Mouse (Mus musculus) layer of hippocampus, postnatal 14 days (tissue): ENCODE data around the gene R3hdm1. TPM values are rescaled to one million over a fixed set of nuclear protein-coding genes. Genes with fewer than 3 reads are reported as not detected.

Source experiments
- DNase-seq, 2 experiments: peaks; one replicate each; pipeline ENCODE4 v3.0.0; 2021 to 2022; ENCODE audit warnings: low spot score in 2 of 2, mixed read lengths in 1 of 2
- long read RNA-seq, 2 experiments: library from polyadenylated mRNA; stranded (forward); transcript quantifications; one replicate each; pipeline ENCODE4 v2.0.0; 2021
- total RNA-seq, 2 experiments: library from RNA; stranded (reverse); gene quantifications; 2 replicates each; pipeline ENCODE4 v1.2.3; 2021

R3hdm1 gene
- total RNA-seq, result 100 to 1,000 TPM; 220 to 257 TPM
- long read RNA-seq, experiment 1, full-length matches to known transcripts, result 6 of 42 reads
- long read RNA-seq, experiment 1, partial matches to known transcripts, result 20 of 42 reads
- long read RNA-seq, experiment 1, other reads (novel, unspliced or antisense), result 16 of 42 reads
- long read RNA-seq, experiment 2, full-length matches to known transcripts, result 6 of 37 reads
- long read RNA-seq, experiment 2, partial matches to known transcripts, result 18 of 37 reads
- long read RNA-seq, experiment 2, other reads (novel, unspliced or antisense), result 13 of 37 reads

DNA sequence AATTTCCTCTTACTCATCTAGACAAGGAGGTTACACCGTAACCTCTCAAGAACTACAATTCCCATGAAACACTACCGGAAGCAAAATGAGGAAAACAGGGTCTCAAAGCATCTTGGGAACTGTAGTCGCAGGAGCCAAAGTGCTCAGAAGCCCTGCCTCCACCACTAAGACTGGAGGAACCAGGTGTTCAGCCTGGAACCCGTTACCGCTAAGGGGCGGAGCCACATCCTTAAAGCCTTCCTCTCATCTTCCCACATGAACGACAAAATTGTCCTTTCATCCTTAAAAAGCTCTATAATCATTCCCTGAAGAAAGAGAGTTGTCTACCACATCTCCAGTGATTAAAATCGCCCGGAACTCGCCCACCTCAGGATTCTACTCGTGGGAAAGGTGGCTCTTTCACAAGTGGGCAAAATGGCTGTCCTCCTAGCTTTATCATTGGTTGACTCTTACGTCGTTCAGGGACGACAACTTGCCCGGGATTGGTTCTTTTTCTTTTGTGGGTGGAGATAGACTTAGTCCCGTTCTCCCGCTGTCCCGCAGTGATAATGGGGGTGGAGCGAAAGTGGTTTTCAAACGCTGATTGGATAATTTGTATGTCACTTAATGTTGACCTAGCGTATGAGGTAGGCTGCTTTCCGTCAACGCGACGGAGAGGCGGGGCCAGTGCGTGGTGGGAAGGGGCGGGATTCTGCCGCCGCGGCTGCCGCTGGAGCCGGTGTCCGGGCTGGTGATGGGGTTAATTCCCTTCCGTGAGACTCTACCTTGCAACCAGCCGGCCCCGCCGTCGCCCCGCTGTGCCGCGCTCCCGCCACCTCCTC is at the start of gene R3hdm1, which contains the start of gene Zranb3:
R3hdm1 (plus strand) TSS at position 661 of the 821 bp plus-strand sequence.
Zranb3 (minus strand) TSS at position 407 of the 821 bp plus-strand sequence.
- peak; percentile 97 to 100 for DNase-seq

DNA sequence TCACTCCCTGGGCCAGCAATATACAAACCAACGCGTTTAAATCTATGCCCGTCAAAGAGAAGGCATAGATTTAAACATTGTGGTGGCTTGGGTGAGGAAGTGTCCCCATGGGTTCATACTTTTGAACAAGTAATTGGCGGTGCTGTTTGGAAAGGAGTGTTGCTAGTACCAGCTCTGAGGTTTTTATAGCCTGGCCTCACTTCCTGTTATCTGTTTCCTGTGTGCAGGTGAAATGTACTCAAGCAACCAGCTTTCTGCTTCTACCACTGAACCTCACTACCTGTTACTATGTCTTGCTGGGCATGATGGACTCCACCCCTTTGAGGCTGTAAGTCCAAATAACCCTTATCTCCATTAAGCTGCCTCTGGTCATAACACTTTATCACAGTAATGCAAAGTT is 45.8 kb upstream of the R3hdm1 start:
- DNase-seq, result no peak

- no peak for DNase-seq
These were observed 44.5 kb upstream of the R3hdm1 start for GRCm38 (mm10) chr1:128058625-128059024.

DNA sequence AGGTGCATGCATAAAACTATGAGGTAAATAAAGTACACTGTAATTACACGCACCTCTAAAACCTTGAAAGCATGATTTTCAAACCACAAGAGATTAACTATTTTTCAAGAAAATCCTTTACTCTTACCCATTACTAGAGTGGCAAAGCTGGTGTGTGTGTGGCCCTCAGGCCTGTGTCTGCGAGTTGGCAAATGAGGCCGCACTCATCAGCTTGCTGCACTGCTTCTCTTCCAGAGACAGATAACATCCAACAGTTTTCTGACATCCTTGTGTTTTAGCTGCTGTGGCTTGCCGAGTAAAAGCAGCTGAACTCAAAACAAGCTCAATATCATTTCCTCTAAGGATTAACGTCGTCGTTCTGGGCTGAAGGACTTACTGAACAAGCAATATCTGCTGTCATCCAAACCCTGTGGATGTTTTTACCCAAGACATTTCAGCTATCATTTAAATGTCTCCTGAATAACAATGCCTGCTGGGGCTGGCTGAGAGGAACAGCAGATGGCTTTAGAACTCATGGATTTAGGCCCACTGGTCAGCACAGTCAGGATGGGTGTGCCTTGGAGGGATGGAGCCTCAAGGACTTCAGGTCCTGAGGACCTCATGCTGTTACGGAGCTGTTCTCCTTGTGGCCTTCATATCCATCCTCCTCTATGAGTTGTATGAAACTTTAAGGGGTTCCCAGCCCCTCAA is 42.3 kb upstream of the R3hdm1 start:
- no peak for DNase-seq

- no peak for DNase-seq
These were observed 41.7 kb upstream of the R3hdm1 start for GRCm38 (mm10) chr1:128061401-128061800.

GRCm38 (mm10) chr1:128062167-128062566 is 40.9 kb upstream of the R3hdm1 start:
- DNase-seq, result no peak

DNA sequence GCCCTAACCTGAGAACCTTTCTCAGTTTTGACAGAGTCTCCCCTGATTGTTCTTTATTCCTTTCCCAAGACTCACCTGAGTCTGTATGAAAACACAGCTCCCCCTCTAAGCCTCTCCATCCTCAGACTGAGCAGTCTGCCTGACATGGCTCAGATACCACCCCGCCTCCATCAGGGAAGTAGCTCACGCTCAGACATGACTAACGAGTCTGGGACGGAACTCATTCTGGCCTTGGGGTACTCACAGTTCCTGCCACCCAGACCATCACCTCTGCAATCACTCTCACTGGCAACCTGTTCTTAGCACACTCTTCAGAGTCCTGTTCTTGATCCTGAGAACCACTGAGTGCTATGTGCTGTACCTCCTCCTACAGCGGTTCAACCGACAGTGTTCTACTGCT is 38.4 kb upstream of the R3hdm1 start:
- DNase-seq, result no peak

GRCm38 (mm10) chr1:128068945-128069397 is 34.1 kb upstream of the R3hdm1 start:
- DNase-seq, result no peak

DNA sequence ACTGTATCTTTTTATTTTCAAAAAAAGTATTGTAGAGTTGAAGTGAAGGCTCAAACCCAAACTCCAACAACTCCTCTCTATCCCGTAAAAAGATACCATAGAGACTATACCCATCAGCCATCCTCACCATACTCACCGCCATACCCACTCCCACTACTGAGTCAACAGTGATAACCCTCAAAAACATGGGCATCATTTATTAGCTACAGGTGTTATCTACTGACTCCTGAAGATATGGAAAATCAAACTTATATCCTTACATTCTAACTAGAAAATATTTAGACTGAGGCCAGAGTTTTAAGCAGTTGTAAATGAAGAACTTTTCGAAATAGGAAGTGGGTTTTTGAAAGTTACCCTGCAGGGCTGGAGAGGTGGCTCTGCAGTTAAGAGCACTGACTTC is 33.1 kb upstream of the R3hdm1 start:
- DNase-seq, result no peak

DNA sequence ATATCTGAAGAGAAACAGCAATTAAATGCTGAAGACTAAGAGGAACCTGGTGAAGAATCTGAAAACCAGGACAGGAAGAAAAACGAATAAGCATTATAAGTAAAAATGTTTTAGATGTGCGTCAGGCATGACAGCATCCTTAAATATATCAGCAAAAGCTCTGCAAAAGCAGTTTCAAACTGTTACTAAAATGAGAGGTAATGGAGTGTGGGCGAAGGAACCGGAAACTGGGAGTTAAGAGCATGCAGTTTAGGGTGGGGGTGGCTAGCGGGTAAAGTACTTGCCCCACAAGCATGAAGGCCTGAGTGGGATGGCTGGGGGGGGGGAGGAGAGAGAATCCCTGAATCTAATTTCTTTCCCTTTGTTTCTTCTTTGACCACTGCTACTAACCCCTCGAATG is 30.1 kb upstream of the R3hdm1 start:
- DNase-seq, result no peak

DNA sequence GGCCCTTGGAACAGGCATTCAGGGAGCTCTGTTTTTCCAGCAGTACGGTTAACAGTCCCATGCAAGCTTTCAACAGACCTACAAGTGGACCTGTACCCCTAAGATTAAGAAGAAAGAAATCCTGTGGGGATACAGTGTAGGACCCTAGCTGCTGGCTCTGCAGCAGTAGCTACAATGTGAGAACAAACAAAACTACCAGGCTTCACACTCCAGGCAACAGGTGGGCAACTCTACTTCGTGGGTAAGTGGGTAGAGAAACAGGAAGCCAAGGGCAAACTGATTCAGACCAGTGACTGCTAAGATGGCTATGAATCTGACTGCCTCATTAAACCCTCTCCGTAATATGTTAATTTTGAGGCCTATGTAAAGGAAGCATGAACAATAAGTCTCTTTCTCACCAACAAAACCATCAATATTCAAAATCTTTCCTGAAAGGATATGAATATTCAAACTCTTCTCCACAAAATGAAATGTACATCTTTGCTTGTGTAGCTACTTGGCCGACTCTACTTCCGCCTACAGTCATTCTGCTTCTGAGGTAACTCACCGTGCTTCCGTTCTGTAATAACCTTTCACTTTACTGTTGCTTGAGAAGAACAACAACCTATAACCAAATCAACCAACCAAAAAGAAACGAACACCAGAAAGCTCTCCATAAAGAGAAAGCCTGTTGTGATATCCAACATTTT is 26.2 kb upstream of the R3hdm1 start:
- no peak for DNase-seq

- peak in 1 of 2 experiments; percentile 41 for DNase-seq
These were observed 25.3 kb upstream of the R3hdm1 start for GRCm38 (mm10) chr1:128077788-128078187.

GRCm38 (mm10) chr1:128078646-128079045 is 24.5 kb upstream of the R3hdm1 start:
- no peak for DNase-seq

DNA sequence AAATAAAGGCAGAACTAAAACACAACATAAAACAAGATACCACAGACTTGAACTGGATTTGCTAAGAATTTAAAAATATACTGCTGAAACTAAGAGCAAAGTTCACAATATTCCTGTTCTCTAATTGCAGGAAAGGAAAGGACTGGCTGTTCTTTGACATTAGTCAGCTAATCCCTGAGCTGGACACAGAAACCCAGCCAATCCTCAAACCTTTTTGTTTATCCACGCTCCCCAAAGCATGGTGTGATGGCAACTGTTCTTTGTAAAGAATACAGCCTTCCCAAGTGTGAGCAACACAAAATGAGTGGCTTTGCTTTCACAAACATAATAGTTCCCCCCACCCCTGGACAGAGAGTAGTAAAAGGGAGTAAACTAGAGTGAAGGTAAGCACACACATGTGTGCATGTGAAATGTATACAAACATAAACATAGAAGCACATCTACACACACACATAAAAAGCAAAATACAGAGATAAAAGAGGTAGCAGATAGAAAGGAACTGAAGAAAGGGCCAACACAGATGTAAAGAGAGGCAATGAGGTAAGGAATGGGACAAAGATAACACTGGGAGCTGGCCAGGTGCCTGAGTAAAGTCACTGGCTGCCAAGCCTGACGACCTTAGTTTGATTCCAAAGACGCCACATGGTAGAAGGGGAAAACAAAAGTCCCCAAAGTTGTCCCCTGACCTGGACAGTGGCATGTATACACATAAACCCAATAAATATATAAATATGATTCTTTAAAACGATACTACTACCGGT is 22.0 kb upstream of the R3hdm1 start:
- DNase-seq, result no peak

GRCm38 (mm10) chr1:128081873-128082272 is 21.2 kb upstream of the R3hdm1 start:
- DNase-seq, result no peak

DNA sequence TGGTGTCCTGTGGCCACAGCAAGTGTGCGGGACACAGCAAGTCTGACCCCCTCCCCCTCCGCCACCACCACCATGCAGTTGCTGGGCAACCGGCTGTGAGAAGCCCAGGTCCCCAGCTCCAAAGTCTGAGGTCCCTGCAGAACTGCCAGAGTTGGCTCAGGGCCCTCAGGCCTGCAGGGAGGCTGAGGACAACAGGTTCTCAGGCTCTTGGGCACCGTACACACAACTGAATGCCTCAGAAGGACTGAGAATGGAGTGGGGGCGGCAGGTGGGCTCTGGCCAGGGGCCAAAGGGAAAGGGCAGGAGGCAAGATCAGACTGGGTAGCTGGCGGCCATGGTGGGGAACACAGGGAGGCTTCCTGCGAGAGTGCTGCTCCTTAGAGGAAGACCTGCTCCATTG is 20.3 kb upstream of the R3hdm1 start:
- peak; percentile 13 to 26 for DNase-seq

DNA sequence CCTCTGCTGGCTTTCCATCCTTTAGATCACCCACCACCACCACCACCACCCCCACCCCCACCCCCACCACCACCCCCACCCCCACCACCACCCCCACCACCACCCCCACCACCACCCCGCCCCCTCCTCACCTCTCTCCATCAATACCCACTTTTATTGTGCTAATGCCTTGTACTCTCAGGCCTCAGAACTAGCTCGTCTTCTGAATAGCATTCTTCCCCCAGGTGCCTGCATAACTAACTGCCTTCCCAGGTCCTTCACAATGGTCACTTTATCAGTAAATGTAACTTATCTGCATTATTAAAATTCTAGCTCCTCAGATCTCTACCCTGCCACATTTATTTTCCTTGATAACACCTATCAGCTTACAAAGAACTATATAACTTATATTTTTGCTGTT is 8.4 kb upstream of the R3hdm1 start:
- no peak for DNase-seq

DNA sequence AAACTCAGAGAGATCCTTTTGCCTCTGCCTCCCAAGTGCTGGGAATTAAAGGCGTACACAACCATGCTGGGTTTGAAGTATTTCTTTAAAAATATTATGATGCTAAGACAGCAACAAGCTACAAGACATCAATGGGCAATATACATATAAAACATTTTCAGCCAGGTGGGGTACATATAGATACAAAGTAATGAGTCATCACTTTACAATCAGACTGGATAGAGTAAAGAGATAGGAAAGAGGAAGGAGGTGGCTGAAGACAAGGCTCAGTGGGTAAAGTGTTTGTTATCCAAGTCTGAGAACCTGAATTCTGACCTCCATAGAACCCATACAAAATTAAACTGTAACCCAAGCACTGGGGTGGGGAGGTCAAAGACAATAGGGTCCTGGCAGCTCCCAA is 4.8 kb upstream of the R3hdm1 start:
- DNase-seq, result no peak

DNA sequence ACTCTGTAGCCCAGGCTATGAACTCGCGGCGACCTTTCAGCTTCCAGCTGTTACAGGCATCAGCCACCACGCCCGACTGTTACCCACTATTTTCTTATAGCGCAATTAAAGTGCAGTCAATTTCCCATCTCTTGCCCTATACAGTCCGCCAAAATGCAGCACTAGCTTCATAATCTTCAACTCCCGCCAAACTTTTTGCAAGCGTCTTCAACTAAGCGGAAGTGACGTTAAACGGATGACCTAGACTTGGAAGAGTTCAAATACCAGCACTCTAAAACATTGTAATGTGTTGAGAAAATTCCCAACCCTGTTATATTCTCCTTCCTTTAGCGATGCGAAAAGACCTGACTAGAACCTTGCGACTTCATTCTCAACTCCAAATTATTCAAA is 855 bp upstream of the R3hdm1 start:
- DNase-seq, result peak; percentile 51 to 85

- DNase-seq, result peak in 1 of 2 experiments; percentile 51
These were observed 503 bp downstream of the R3hdm1 start for GRCm38 (mm10) chr1:128103520-128104088.
